Mouse (Mus musculus) small intestine, adult 2 months (tissue): ENCODE results near the gene Abcb1a. TPM values are rescaled to one million over a fixed set of nuclear protein-coding genes. Genes with fewer than 3 reads are reported as not detected.

Experiments
- H3K27ac ChIP-seq: fragments of 200-500 bp; 2 replicates; pipeline ENCODE4 v1.5.1; 2012; ENCODE audit warnings: low read depth, low read length, control low read depth, inconsistent platforms; ENCODE audit not compliant: insufficient read depth
- H3K27me3 ChIP-seq: fragments of 200-500 bp; 2 replicates; pipeline ENCODE4 v1.6.1; 2012; ENCODE audit warnings: mild to moderate bottlenecking, moderate library complexity, low read length, inconsistent platforms; ENCODE audit not compliant: control insufficient read depth, insufficient read depth
- H3K36me3 ChIP-seq: fragments of 200-500 bp; 2 replicates; pipeline ENCODE4 v1.6.1; 2012; ENCODE audit warnings: mild to moderate bottlenecking, low read length, control low read depth, inconsistent platforms; ENCODE audit not compliant: control insufficient read depth, insufficient read depth
- H3K4me1 ChIP-seq: fragments of 200-500 bp; 2 replicates; pipeline ENCODE4 v1.6.1; 2012; ENCODE audit warnings: low read length, inconsistent platforms, mixed read lengths; ENCODE audit not compliant: control insufficient read depth, insufficient read depth, insufficient read length
- H3K4me3 ChIP-seq: fragments of 200-500 bp; 2 replicates; pipeline ENCODE4 v1.5.1; 2012; ENCODE audit warnings: low read depth, mild to moderate bottlenecking, control low read depth, inconsistent platforms, low read length, moderate library complexity
- CTCF ChIP-seq: fragments of 200-500 bp; IDR thresholded peaks from 2 replicates; pipeline ENCODE4 v1.5.1; 2012; ENCODE audit warnings: low read depth, mild to moderate bottlenecking, control low read depth, inconsistent platforms, low read length, moderate library complexity, mixed read lengths; ENCODE audit not compliant: insufficient replicate concordance, insufficient read length; ENCODE audit errors: extremely low read depth
- POLR2A ChIP-seq: fragments of 200-500 bp; IDR thresholded peaks from 2 replicates; pipeline ENCODE4 v1.6.1; 2012; ENCODE audit warnings: low read depth, mild to moderate bottlenecking, control low read depth, inconsistent platforms, low read length, moderate library complexity
- WGBS: fragments of 180-500 bp; shearing (Covaris S2); methylation state at CpG from one replicate; pipeline ENCODE4 v1.1.7; 2018; 5-methylcytosine and 5-hydroxymethylcytosine counted together
- polyA plus RNA-seq: library from polyadenylated mRNA; depleted of rRNA; stranded (reverse); fragments of >200 nt; gene quantifications from 2 replicates; pipeline ENCODE4 v1.2.3, GENCODE M21; 2012; rRNA removed

Abcb1a gene
- polyA plus RNA-seq, 1 experiment, result 28.5 TPM

DNA sequence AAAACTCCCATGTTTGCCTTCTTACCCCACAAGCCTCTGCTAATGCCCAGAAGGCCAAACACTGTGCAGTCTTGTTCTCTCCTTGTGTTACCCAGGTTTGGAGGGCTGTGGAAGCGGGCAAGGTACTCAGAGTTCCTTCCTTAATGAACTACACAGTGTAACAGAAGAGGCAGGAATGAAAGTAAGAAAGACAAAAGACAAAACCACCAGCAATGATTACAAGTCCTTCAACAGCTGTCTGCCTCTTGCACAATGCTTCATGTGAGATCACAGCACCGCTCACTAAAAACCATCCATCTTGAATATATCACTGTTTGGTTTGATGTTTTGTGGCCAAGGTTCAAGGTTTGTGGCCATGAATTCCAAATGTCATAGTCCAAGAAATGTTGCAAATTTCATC is 118.4 kb downstream of the Abcb1a start:
- Histone ChIP-seq H3K27me3 (no peaks in the 10 kb centered on the region), H3K4me1 (no peaks in the 10 kb centered on the region), H3K36me3 (no peaks in the 10 kb centered on the region), H3K4me3 (no peak overlapping the region), H3K27ac (no peak overlapping the region)
- 82% methylated on average over 2 of the region's 2 CpGs for WGBS
- no peak for TF ChIP-seq CTCF
- no peak for TF ChIP-seq POLR2A

DNA sequence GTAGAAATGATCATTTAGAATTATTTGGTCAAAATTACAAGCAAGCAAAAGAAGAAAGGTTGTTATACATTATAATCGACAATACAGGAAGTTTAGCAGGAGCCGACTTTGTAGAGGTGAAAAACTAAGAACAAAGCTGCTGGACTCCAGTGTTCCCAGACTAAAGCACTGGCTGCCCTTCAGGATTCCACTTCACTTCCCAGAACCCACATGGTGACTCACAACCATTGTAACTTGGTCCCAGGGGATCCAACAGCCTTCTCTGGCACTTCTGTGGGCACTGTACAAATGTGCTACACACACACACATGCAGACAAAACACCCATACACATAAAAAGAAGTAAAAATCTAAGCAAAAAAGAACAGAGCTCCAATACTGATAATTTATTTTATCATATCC is 118.9 kb downstream of the Abcb1a start:
- no peak overlapping the region for H3K4me3 ChIP-seq
- H3K36me3 ChIP-seq, result no peaks in the 10 kb centered on the region
- H3K27me3 ChIP-seq, result no peaks in the 10 kb centered on the region
- no peak for TF ChIP-seq POLR2A
- TF ChIP-seq CTCF, result no peak
- 83% methylated on average over 2 of the region's 2 CpGs for WGBS
- H3K27ac ChIP-seq, result no peak overlapping the region
- H3K4me1 ChIP-seq, result no peaks in the 10 kb centered on the region

DNA sequence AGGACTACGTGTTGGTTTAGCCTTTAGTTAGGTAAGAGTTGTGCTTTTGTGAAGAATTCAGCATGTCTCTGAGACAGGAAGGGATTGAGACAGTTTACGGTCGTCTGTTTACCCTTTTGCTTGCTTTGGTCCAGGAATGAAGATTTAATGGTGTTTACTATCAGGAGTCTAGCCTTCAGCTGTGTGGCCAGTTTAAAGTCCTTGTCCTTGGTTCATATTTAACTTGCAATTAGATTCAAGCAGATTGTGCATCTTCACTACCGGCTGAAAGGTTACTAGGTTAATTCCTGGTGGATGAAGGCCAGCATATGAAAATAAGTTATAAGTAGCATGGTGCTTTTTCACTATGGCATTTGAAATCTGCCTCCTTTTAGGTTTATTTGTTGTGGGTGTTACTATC is 132.4 kb downstream of the Abcb1a start:
- no peak for TF ChIP-seq CTCF
- no peak for TF ChIP-seq POLR2A
- H3K4me1 ChIP-seq, result no peaks in the 10 kb centered on the region
- no peak overlapping the region for H3K27ac ChIP-seq
- H3K27me3 ChIP-seq, result no peaks in the 10 kb centered on the region
- WGBS, result 33% methylated on average over 4 of the region's 4 CpGs
- H3K36me3 ChIP-seq, result no peaks in the 10 kb centered on the region
- H3K4me3 ChIP-seq, result no peak overlapping the region

Other genes starting within 250 kb of the Abcb1a start
- 1.3 and 3.7 TPM in 2 replicates for gene Dbf4, start 237.4 kb upstream of the Abcb1a start, polyA plus RNA-seq
- 0.37 and 0.39 TPM in 2 replicates for gene Slc25a40, start 237.2 kb upstream of the Abcb1a start, polyA plus RNA-seq
- 0.69 and 3.0 TPM in 2 replicates for gene Rundc3b, start 37.1 kb upstream of the Abcb1a start, polyA plus RNA-seq
- gene Abcb1b, start 138.1 kb downstream of the Abcb1a start, polyA plus RNA-seq, result 0.27 and 0.37 TPM in 2 replicates
- gene Abcb4, start 233.6 kb downstream of the Abcb1a start, polyA plus RNA-seq, result 0.11 TPM in 1 of 2 replicates, not detected in the other